Mouse (Mus musculus): ENCODE data around the gene Foxo3.

Gene Foxo3

GRCm38 (mm10) chr10:42226176-42226575 is 50.4 kb downstream of the Foxo3 start:
- DNase-seq (ENCODE audit: low read depth), result no peak

- DNase-seq (ENCODE audit: low read depth), result peak; percentile 37
Measured at GRCm38 (mm10) chr10:42225184-42225935, 51.2 kb downstream of the Foxo3 start.

GRCm38 (mm10) chr10:42221996-42222395 is 54.6 kb downstream of the Foxo3 start:
- DNase-seq (ENCODE audit: low read depth), result no peak

DNA sequence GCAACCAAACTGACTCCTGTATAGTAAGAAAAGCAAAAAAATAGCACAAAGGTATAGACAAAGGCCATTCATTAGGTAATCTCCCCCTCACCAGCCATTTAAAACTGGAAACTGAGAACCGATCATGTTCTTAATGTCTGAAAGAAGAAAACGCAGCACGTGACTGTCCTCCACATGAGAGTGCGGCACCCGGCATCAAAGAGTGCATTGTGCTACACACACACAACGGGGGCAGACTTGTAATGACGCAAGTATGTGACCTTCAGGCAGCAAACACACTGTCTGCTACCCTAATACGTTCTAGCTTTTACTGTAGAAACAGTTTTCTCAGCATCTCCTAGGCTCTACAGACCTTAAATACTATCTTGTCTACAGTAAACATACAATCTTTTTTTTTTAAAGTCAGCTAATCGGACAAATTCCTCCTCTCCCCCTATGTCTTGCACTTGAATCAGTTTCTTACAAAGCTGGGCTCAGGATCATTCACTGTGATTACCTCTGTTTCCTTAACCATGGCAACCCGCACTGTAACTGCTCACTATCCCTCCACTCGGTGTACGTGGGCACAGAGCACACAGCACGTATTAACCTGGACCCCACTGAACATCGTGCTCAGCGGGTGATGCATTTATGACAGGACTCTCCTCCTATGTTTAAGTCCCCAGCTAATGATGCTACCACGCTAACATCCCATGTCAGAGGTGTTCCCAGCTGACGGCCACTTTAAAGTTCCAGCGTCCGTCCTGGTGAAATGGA is 55.2 kb downstream of the Foxo3 start:
- DNase-seq (ENCODE audit: low read depth), result no peak

DNA sequence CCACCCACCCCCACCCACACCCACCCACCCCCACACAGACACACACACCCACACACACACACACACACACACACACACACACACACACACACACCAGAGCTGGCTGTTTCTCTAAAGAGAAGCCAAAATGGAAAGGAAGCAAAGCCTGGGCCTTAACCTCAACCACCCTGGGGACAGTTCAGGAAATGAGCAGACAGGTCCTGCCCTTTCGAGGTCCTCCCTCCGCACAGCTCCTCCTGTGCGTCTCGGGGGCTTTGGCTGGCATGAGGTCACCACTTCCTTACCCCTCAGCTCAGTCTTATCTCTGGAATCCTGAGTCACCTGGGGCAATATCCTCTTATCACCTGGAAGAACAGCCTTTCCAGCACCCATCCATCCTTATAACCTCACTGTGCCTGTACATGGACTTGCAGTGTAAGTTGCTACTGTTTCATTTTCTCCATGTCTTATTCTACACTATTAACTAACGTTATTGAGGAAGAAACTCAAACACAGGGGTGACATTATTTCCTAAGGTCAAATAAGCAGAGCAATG is 56.1 kb downstream of the Foxo3 start:
- peak; percentile 88 for DNase-seq (ENCODE audit: low read depth)

- DNase-seq (ENCODE audit: low read depth), result no peak
Measured at GRCm38 (mm10) chr10:42211407-42211806, 65.1 kb downstream of the Foxo3 start.

DNA sequence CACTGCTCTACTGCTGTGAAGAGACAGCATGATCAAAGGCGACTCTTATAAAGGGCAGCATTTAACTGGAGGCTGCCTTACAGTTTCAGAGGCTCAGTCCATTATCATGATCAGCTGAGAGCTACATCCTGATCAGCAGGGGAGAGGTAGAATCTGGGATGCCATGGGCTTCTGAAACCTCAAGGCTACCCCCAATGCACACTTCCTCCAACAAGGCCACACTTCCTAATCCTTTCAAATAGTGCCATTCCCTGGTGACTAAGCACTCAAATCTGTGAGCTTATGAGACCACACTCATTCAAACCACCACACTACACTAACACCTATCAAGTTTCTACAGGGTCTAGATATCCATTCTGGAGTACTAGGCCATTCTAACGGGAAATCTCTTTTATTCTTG is 65.9 kb downstream of the Foxo3 start:
- peak; percentile 64 for DNase-seq (ENCODE audit: low read depth)

DNA sequence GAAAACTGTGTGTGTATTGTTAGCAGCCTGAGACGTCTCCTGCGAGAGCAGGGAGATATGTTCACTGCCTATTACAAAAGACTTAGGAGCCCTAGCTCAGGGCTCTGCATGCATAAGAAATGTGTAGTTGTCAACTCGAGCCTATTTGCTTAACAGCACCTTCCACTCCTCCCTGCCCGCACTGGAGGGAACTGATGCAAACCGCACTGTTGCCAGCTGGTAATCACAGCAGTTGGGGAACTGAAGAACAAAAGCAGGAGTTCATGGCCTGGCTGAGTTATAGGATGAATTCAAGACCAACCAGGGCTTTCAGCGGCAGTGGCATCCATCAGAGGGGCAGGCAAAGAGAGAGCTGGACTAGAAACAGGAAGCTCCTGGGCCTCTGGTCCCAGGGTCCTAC is 66.7 kb downstream of the Foxo3 start:
- DNase-seq (ENCODE audit: low read depth), result no peak

GRCm38 (mm10) chr10:42207612-42208011 is 68.9 kb downstream of the Foxo3 start:
- DNase-seq (ENCODE audit: low read depth), result no peak

DNA sequence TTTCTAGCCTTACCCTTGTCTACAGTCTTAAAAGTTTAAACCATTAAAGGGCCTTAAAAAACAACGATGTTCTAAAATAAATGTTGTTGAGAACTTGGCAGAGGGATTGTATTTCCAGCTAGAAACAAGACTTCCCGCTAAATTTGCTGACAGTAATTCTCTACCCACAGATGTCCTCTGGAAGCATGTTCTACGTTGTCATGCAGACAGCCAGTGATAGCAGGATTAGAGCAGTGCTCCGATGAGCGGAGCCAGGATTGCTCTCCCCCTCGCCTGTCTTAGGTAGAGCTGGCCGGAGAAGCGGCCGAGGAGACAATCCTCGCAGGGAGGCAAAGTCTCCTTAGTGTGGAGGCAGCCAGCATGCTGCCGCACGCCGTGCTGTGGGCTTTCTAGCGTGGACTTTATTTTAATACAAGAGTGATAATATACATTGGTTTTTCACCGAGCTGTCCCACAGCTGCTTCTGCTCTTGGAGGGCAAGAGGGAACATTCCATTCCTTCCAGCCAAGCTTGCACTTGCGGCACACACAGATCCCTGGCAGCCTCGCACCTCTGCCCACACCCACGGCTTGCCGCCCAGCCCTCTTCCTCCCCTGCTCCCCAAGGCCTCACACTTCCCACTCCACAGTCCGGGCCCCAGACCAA is 71.7 kb downstream of the Foxo3 start:
- no peak for DNase-seq (ENCODE audit: low read depth)

DNA sequence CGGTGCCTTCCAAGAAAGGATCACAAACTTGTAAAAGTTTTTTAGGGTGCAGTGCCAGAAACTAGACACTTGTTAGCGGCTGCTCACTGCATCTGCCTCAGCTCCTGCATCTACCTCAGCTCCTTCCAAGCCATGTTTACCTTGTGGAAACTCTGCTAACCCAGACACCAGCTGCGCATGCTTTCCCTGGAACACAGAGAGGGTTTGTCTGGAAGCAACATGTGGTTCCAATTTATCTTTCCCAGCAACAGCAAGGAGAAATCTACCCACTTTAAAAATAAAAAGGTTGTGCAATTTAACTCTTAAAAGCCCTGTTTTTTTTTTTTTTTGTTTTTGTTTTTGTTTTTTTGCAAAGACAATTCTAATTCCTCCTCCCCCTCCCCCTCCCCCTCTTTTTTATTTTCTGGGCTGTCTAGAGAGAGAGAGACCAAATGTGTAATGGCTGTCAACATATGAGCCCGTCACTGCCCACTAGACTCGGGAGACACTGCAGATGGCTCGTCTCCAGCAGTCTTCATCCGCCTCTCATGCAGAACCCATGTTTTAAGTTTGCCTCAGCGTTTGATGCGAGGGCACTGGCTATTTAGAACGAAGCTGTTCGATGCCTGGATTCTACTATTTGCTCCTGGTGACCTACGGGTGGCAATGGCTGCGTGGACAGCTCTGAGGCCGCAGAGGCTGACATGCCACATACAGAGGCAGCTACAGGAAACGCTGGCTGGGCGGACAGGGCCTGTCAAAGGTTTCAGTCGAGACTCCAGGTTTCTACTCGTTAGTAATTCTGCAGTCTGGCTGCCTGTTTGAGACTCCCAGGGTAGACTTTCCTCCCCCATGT is 73.0 kb downstream of the Foxo3 start:
- DNase-seq (ENCODE audit: low read depth), result no peak

DNA sequence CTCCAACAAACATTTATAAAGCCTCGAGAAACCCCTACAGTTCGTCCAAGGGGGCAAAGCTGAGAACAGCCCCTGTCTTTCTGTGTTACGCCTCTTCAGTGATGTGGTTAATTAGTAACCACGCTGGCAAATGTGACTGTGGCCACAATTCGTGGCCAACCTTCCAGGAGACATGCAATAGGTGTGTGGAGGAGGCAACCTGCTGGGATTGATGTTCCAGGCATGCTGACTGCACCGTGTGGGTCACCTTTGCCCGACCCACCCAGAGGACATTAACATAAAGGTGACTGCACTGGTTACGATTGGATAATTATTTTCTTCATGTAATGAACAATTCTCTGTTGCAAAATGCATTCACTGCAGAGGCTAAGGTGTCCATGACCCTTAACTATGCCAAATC is 74.0 kb downstream of the Foxo3 start:
- DNase-seq (ENCODE audit: low read depth), result no peak

- peak; percentile 56 for DNase-seq (ENCODE audit: low read depth)
Measured at GRCm38 (mm10) chr10:42199472-42199871, 77.1 kb downstream of the Foxo3 start.

DNA sequence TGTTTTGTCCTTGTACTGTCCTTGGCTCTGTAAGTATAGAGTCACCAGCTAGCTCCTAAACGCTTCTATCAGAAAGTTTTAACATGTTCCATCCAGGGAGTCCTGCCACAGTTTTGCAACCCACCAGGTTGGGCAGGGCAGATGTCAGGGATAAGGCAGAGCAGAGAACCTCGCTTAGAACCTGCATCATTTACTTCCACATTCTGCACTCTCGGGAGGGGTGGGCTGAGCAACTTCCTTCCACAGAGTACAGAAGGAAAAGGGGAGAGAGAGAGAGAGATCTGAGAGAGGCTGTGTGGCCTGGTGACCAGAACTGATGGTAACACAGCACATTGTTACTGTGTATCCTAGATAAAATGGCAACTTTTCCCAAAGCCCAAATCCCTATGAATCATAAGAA is 77.9 kb downstream of the Foxo3 start:
- DNase-seq (ENCODE audit: low read depth), result no peak

DNA sequence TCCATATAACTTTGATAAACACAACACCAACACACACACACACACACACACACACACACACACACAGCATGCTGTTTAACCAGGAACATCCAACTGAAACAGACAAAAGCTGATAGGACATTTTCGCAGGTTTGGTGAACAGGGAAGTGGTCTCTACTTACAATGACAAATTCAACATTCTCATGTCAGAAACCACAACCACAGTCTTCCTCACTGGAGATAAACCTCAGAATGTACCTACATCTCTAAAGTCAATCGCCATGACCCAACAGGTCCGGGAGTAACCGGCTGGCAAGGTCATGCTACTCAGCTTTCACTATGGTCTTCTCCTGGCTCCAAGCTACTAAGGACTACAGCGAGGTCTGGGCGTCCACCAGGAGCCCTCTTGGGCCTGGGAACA is 81.8 kb downstream of the Foxo3 start:
- DNase-seq (ENCODE audit: low read depth), result peak; percentile 83

DNA sequence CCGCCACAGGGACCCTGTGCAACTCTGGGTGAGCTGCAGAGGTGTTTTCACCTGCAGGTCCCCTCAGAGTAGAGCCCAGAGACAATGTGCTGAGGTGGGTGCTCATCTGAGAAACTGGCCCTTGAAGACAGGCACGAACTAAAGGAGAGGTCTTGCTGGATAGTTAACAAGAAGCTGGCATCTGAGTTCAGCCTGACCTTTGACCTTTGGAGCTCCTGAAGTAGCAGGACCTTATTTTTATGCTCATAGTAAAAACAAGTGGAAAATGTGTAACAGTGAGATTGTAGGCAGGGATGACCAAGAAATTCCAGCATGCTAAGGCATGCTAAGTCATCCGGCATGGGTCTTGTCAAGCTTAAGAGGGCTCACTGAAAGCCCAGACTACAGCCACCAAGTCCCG is 82.6 kb downstream of the Foxo3 start:
- DNase-seq (ENCODE audit: low read depth), result no peak

GRCm38 (mm10) chr10:42192951-42193350 is 83.6 kb downstream of the Foxo3 start:
- peak; percentile 65 for DNase-seq (ENCODE audit: low read depth)

- DNase-seq (ENCODE audit: low read depth), result peak; percentile 68
Measured at GRCm38 (mm10) chr10:42189674-42190434, 86.7 kb downstream of the Foxo3 start.

DNA sequence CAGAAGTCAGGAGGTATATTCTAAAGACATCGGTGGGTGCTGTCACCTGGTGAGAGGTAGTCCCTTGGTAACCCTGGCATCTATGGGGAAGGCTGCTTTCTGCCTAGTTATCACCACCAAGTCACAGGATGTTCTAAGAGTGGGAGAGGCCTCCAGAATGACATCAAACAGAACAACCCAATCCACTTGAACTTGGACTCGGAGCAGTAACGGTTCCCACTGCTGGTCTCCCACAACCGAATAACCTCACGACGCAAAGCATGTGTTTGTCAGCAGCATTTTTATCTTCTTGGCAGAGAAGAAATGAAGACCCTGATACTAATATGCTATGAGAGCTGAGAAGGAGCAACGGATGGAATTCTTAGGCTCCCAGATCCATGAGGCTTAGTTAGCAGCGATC is 87.5 kb downstream of the Foxo3 start:
- DNase-seq (ENCODE audit: low read depth), result no peak

- no peak for DNase-seq (ENCODE audit: low read depth)
Measured at GRCm38 (mm10) chr10:42188091-42188490, 88.5 kb downstream of the Foxo3 start.

DNA sequence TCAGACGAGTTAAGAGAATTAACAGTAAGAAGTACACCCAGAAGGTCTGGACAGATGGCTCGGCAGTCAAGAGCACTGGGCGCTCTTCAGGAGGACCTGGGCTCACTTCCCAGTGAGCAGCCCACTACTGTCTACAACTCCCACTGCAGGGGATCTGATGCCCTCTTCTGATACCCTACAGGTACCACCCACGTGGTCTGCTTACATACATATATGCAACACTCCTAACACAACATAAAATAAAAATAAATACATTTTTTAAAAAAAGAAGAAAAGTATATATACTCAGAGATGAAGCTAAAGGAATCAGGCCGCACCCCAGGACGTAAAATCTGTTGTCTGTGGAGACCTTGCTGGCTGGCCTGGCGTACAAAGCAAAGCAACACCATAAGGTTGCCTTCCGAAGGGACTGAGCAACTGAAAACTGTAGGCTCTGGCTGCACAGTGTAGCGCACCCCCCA is 89.6 kb downstream of the Foxo3 start:
- DNase-seq (ENCODE audit: low read depth), result no peak
